Mouse (Mus musculus) spleen, adult 2 months (tissue): ENCODE data around the gene Pitpnm3. TPM values are rescaled to one million over a fixed set of nuclear protein-coding genes. Genes with fewer than 3 reads are reported as not detected.

Source experiments
- DNase-seq, 2 experiments: peaks; one replicate each; pipeline versions ENCODE4 v3.0.0 to v3.0.0-alpha.2; 2012 to 2021; ENCODE audit warnings: low spot score in 2 of 2, low read depth in 1 of 2
- H3K27ac ChIP-seq: fragments of 200-500 bp; 2 replicates; pipeline ENCODE4 v1.5.1; 2012; ENCODE audit warnings: low read length, inconsistent platforms; ENCODE audit not compliant: insufficient read depth
- H3K27me3 ChIP-seq: fragments of 200-500 bp; 2 replicates; pipeline ENCODE4 v1.6.1; 2012; ENCODE audit warnings: mild to moderate bottlenecking, moderate library complexity, low read length, inconsistent platforms; ENCODE audit not compliant: control insufficient read depth, insufficient read depth
- H3K36me3 ChIP-seq: fragments of 200-500 bp; 2 replicates; pipeline ENCODE4 v1.6.1; 2012; ENCODE audit warnings: mild to moderate bottlenecking, low read length, inconsistent platforms; ENCODE audit not compliant: control insufficient read depth, insufficient read depth
- H3K4me1 ChIP-seq: fragments of 200-500 bp; 2 replicates; pipeline ENCODE4 v1.6.1; 2011; ENCODE audit warnings: inconsistent platforms; ENCODE audit not compliant: control insufficient read depth, insufficient read depth, insufficient read length
- H3K4me3 ChIP-seq: fragments of 200-500 bp; 2 replicates; pipeline ENCODE4 v1.5.1; 2011; ENCODE audit warnings: mild to moderate bottlenecking, inconsistent platforms; ENCODE audit not compliant: insufficient read depth, insufficient read length; ENCODE audit errors: extremely low read depth
- CTCF ChIP-seq: fragments of 200-500 bp; IDR thresholded peaks from 2 replicates; pipeline ENCODE4 v1.5.1; 2011; ENCODE audit warnings: mild to moderate bottlenecking, inconsistent platforms; ENCODE audit not compliant: insufficient read depth, insufficient read length, insufficient replicate concordance; ENCODE audit errors: extremely low read depth
- POLR2A ChIP-seq: fragments of 200-500 bp; IDR thresholded peaks from 2 replicates; pipeline ENCODE4 v1.6.1; 2011; ENCODE audit warnings: low read depth, low read length, inconsistent platforms
- WGBS: fragments of 180-500 bp; shearing (Covaris S2); methylation state at CpG from one replicate; pipeline ENCODE4 v1.1.7; 2018; 5-methylcytosine and 5-hydroxymethylcytosine counted together
- polyA plus RNA-seq: library from polyadenylated mRNA; depleted of rRNA; stranded (reverse); fragments of >200 nt; gene quantifications from 2 replicates; pipeline ENCODE4 v1.2.3, GENCODE M21; 2012

Pitpnm3 gene
- polyA plus RNA-seq, 1 experiment: 5.9 TPM

DNA sequence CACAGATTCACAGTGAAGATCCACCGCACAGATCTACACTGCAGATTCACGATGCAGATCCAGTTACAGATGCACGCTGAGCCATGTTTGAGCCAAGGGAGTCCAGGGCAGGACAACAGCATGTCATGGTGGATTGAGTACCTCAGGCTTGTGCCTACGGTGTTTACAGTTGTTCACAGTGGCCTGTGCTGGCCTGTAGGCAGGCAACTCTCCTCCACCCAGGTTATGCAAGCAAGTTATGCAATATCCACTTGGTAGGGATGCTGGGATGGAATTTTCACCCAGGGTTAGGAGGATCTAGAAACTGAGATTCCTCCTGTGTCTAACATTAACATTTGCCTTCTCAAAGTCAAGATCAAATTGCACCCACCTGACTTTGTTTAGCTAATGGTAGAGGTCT, 53.0 kb downstream of the Pitpnm3 start:
- no peak for DNase-seq
- no peaks in the 10 kb centered on the region for H3K27me3 ChIP-seq
- 89% methylated on average over 4 of the region's 4 CpGs for WGBS

DNA sequence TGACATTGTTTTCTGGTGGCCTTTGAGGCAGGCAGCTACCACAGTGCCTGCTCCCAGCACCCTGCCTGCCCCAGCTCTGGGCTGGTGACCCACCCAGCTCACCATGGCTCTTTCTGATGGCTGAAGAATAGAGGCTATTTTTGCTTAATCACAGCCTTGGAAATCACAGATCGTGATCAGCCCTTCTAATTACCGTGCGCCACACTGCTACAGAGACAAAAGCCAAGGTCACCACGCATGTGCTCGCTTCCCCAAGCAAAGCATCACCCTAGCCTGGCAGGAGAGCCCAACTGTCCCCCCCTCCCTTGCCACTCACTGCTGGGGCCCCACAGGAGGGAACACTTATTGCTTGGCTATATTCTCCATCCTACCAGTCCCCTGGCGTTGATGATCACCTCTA, 55.1 kb downstream of the Pitpnm3 start:
- no peaks in the 10 kb centered on the region for H3K27me3 ChIP-seq
- no peak for TF ChIP-seq POLR2A
- no peak for TF ChIP-seq CTCF
- no peak overlapping the region for H3K4me3 ChIP-seq
- 90% methylated on average over 6 of the region's 6 CpGs for WGBS
- no peaks in the 10 kb centered on the region for H3K36me3 ChIP-seq
- H3K27ac ChIP-seq: no peak overlapping the region
- no peak for DNase-seq
- H3K4me1 ChIP-seq: no peaks in the 10 kb centered on the region

More for the DNA sequence above, 53.0 kb downstream of the Pitpnm3 start:
- Histone ChIP-seq H3K4me1 (no peaks in the 10 kb centered on the region; the same call in 1 of the 2 replicates), H3K36me3 (no peaks in the 10 kb centered on the region), H3K27ac (no peak overlapping the region), H3K4me3 (no peak overlapping the region)
- no peak for TF ChIP-seq CTCF
- no peak for TF ChIP-seq POLR2A

GRCm38 (mm10) chr11:72078647-72079046, 56.9 kb downstream of the Pitpnm3 start:
- Histone ChIP-seq H3K27me3 (no peaks in the 10 kb centered on the region), H3K36me3 (no peaks in the 10 kb centered on the region), H3K27ac (no peak overlapping the region), H3K4me1 (no peaks in the 10 kb centered on the region), H3K4me3 (no peak overlapping the region)
- 73% methylated on average over 4 of the region's 4 CpGs for WGBS
- no peak for DNase-seq
- TF ChIP-seq POLR2A (no peak), CTCF (no peak)

DNA sequence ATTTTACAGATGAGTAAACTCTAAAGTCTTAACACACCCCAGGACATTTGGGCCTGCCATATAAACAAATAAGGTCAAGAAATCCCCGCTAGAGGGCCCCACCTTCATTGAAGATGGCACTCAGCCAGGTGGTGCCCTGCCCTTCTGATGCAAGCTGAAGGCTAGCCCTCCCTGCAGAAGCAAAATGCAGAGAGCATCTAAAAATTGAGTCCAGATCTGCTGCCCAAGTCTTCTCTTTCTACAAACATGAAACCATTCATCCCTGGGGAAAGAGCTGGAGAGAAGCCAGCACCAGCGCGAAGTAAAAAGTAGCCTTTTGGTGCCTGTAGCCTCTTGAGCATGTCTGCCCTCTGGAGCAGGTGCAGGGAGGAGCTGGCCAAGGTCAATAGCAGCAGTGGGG, 57.5 kb downstream of the Pitpnm3 start:
- Histone ChIP-seq H3K27ac (no peak overlapping the region), H3K36me3 (no peaks in the 10 kb centered on the region), H3K27me3 (no peaks in the 10 kb centered on the region), H3K4me1 (no peaks in the 10 kb centered on the region), H3K4me3 (no peak overlapping the region)
- no peak for DNase-seq
- WGBS: 58% methylated on average over 3 of the region's 3 CpGs
- no peak for TF ChIP-seq CTCF
- TF ChIP-seq POLR2A: no peak

- 87% methylated on average over 13 of the region's 13 CpGs for WGBS
Measured at GRCm38 (mm10) chr11:72074230-72074629, 61.3 kb downstream of the Pitpnm3 start.

DNA sequence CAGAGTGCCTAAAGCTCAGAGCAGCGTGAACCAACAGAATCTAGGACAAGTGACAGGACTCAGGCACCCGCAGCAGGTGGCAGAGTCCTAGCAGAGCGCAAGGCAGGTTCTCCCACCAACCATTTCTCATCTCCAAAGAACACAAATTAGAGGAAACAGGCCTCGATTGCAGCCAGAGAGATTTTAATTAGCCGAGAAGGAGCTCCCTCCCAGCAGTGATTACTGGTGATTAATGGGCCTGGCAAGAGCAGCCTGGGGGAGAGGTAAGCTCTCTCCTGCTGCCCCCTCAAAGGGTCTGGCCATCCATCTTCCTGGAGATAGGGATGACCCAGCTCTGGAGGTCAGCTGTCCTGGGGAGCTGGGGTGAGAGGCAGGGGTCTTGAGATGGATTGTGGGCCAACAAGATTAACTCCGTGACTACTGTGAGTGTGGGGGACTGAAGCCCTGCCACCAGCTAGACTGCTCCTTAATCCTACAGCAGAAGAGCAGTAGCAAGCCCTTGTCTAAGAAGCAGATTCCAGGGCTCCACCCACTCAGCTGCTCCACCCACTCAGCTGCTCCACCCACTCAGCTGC, 63.2 kb downstream of the Pitpnm3 start:
- Histone ChIP-seq H3K4me3 (no peak overlapping the region), H3K27ac (no peak overlapping the region), H3K4me1 (no peaks in the 10 kb centered on the region), H3K36me3 (no peaks in the 10 kb centered on the region), H3K27me3 (no peaks in the 10 kb centered on the region)
- 66% methylated on average over 6 of the region's 6 CpGs for WGBS
- TF ChIP-seq CTCF (no peak), POLR2A (no peak)
- no peak for DNase-seq

More at GRCm38 (mm10) chr11:72074230-72074629, 61.3 kb downstream of the Pitpnm3 start:
- H3K27ac ChIP-seq: no peak overlapping the region
- no peak overlapping the region for H3K4me3 ChIP-seq
- no peaks in the 10 kb centered on the region for H3K4me1 ChIP-seq
- H3K36me3 ChIP-seq: no peaks in the 10 kb centered on the region
- DNase-seq: no peak
- no peak for TF ChIP-seq POLR2A
- no peak for TF ChIP-seq CTCF
- H3K27me3 ChIP-seq: no peaks in the 10 kb centered on the region

DNA sequence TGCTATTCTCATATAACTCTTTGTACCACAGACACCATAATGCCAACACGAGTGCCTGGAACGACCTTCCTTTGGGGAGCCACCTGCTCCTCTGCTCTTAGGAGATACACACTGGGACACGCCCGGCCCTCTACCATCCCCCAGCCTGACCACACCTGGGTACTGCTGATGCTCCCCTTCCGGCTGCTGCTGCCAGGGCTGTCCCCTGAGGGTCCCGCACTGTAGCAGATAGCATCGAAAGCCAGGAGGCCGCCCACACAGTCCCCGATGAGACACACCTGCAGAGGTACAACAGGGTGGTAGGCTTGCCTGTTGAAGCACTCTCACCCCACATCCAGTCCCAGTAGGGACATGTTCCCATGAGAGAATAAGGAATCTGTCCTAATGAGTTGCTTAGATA, 64.8 kb downstream of the Pitpnm3 start:
- no peak for TF ChIP-seq CTCF
- no peak for TF ChIP-seq POLR2A
- WGBS: 77% methylated on average over 9 of the region's 9 CpGs
- no peak for DNase-seq
- Histone ChIP-seq H3K27me3 (no peaks in the 10 kb centered on the region), H3K36me3 (no peaks in the 10 kb centered on the region), H3K27ac (no peak overlapping the region), H3K4me3 (no peak overlapping the region), H3K4me1 (no peaks in the 10 kb centered on the region)
